Mouse (Mus musculus) liver, postnatal 0 days (tissue): ENCODE results near the gene Tmem208.

Source experiments
- CTCF ChIP-seq: sonication (generic); IDR thresholded peaks from 2 replicates; pipeline ENCODE4 v1.5.1; 2016; ENCODE audit warnings: antibody characterized with exemption, low read depth
- EP300 ChIP-seq: IDR thresholded peaks from 2 replicates; pipeline ENCODE4 v1.6.1; 2016; ENCODE audit warnings: antibody characterized with exemption, low read depth, mild to moderate bottlenecking

DNA sequence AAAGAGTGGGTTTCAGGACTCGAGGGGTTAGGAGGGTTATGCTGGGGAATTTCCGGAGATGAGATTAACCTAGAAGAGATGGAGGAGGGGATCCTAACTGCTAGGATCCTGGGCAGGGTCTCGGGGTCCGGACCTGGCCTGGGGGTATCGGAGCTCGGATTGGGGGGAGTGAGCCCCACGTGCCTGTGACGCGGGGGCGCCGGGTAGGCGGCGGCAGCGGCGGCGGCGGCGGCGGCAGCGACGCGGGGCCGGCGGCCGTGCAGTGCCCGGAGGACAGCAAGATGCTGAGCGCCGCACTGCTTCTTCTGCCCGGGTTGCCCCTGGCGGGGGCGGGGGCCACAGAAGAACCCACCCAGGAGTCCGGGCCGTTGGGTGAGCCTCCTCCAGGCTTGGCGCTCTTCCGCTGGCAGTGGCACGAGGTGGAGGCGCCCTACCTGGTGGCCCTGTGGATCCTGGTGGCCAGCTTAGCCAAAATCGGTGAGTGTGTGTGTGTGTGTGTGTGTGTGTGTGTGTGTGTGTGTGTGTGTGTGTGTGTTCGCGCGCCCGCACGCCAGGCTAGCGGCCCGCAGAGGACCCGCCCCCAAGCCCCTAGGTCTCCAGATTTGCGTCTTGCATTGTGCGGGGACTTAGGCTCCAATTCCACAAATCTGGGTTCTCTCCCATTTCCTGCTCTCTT lies 23.1 kb downstream of the Tmem208 start:
- TF ChIP-seq CTCF = no peak
- no peak for TF ChIP-seq EP300
